Mouse (Mus musculus) urinary bladder, postnatal 10 days (tissue): ENCODE results near the gene Desi2.
A peak's percentile ranks its signal among the peaks of the same experiment; 100 is the strongest.
"Not testable (repeated sequence)": the region's sequence is repeated elsewhere in the genome, so short reads cannot be mapped to it uniquely, and the experiment has no call there.

Experiments used
- DNase-seq: peaks from one replicate; pipeline ENCODE4 v3.0.0; 2022; ENCODE audit warnings: low spot score

The Desi2 gene

DNA sequence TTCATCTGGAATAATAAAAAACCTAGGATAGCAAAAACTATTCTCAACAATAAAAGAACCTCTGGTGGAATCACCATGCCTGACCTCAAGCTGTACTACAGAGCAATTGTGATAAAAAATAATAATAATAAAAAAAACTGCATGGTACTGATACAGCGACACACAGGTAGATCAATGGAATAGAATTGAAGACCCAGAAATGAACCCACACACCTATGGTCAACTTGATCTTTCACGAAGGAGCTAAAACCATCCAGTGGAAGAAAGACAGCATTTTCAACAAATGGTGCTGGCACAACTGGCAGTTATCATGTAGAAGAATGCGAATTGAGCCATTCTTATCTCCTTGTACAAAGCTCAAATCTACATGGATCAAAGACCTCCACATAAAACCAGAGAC lies 78.2 kb downstream of the Desi2 start:
- not testable (repeated sequence) for DNase-seq

DNA sequence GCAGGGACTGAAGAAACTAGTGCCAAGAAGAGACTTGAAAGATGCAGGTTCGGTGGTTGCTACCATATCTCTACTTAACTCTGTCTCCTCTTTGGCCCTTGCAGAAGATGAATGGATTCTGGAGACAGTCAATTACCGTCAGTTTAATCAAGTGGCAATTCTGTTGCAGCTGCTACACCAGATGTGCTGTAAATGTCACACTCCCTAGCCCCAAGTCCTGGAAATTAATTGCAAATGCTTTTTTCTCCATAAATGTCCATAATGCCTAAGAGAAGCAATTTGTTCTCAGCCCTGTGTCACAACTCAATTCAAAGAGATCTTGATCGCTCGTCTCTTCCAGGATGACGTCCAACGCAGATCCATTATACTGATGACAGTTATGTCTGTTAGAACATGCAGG lies 83.4 kb downstream of the Desi2 start:
- DNase-seq = no peak

GRCm38 (mm10) chr1:178275174-178275730 lies 88.0 kb downstream of the Desi2 start:
- DNase-seq = no peak

- no peak for DNase-seq
Measured at GRCm38 (mm10) chr1:178275738-178276053, 88.5 kb downstream of the Desi2 start.

DNA sequence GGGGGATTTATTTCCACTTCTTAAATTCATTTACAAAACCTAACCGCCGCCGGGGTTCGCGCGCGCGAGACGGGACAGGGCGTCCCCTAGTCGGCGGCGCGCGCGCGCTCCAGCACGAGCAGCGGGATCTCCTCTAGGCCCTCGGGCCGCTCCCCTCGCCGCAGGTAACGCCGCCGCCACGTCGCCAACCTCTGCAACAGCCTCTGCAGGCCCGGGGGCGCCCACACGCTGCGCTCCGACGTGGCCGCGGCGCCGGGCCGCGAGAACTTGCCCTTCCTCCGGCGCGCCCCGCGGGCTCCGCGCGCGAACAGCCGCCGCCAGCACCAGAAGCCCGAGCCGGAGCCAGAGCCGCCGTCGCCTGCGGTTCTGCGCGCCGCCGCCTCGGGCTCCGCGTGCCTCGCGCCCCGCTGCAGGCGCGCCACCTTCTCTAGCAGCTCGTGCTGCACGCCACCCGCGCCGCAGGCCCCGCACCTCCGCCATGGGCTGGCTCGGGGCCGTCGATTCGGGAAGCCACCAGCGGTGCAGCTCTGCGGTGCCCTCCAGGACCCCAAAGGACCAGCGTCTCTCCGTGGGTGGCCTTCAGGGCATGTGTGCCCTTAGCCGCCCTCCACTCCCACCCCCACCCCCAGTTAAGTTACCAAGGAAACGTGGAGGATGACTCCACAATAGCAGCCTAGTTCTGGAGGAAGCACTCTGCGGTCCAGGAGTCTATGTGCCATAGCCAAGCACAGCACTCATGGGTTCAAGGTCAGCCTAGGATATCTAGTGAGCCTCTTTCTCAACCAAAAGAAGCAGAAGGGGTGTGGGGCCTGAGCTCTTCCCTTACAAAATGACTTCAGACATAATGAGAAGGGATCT lies 89.1 kb downstream of the Desi2 start:
- DNase-seq = peak; percentile 16

DNA sequence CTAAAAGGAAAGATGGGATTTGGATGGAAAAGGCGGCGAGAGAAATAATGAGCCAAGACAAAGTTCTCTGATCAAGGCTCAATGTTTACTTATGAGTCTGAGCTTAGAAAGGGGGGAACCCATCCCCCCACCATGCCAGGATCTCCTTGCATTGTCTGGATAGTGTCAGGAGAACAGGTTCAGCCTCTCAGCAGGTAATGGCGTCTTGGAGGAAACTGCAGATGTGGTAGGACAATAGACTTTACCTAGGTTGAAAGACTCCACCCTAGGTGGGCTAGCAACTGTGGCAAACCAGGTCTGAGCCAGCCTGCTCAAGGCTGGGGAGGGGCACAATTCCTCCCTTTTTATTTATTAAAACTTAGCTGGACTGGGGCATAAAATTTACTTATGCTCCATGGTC lies 96.1 kb downstream of the Desi2 start:
- DNase-seq = not testable (repeated sequence)

DNA sequence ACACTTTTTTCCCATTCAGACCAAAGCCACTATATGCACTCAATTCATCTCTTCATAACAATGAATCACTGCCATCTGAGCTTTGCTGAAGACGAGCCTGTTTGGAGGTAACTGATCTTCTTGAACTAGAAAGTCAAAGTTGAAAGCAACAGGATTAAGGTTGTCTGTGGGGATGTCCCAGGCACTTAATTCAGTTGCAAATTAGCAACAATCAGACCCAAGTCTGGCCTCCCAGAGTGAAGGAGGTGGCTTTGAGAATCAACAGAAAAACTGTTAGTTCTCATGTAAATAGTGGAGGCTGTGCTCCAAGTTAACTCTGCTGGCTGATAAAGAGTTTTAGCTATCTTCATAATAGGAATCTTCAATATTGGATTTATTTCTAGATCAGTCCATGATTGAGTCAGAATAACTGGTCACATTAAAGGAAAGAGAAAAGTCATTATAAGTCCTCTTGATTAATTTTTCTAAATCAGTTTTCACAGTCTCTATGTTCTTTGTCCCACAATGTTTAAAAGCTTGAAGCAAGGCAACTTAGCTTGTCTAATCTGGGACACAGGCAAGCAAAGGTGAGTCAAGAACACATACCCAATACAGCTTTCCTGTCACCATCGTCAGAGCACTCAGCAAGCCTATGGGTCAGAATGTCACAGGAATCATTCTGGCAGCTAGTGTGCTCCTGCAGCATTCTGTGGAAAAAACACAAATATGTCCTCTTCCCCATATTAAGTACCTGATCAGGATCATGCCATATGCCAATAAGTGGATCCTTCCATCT lies 96.9 kb downstream of the Desi2 start:
- no peak for DNase-seq

DNA sequence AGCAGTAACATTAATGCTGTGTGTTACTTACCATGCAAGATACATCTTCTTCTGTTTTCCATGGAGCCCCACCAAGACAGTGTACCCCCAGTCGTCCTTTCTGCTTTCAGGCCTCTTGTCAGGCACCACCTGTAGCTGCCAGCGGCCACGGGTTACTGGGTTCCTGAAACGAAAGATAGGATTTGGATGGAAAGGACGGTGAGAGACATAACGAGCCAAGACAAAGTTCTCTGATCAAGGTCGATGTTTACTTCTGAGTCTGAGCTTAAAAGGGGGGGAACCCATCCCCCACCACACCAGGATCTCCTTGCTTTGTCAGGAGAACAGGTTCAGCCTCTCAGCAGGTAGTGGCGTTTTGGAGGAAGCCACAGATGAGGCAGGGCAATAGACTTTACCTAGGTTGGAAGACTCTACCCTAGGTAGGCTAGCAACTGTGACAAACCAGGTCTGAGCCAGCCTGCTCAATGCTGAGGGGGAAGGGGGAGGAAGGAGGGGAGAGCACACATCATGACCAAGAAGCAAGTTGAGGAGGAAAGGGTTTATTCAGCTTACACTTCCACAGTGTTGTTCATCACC lies 100.5 kb downstream of the Desi2 start:
- no peak for DNase-seq

DNA sequence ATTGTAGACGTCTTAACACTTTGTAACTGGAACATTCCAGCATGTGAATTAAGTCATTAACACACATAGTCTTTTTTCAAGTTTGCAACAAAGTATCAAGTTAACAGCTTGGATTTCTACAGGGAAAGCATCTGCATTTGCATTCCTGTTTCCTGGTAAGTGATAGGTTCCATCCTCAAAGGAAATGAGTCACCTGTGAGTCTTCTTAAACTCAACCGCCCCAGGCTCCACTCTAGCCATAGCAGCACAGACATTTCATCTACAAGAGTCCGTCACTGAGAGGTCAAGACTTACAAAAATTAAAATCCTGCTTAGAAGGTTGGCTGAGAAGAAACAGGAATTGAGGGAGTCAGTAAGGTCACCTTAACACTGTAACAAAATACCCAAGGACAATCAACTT lies 104.5 kb downstream of the Desi2 start:
- DNase-seq = no peak

GRCm38 (mm10) chr1:178294051-178294450 lies 106.8 kb downstream of the Desi2 start:
- no peak for DNase-seq

DNA sequence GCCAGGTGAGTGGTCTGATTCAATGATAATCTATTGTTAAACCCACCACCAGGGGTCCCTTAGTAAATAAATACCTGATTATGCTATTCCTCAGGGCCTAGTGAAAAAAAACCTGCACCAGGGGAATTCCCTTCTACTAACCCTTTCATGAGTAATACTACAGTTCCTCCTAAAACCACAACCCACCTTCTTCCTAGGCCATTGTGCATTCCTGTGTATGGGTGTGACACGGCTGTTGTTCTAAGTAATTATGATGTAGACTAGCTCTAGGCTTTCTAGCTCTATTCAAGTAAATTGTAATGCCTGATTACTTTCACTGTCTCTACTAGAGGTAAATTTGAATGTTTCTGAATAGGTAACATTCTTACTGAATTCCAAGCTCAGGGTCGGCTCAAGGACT lies 114.0 kb downstream of the Desi2 start:
- not testable (repeated sequence) for DNase-seq

DNA sequence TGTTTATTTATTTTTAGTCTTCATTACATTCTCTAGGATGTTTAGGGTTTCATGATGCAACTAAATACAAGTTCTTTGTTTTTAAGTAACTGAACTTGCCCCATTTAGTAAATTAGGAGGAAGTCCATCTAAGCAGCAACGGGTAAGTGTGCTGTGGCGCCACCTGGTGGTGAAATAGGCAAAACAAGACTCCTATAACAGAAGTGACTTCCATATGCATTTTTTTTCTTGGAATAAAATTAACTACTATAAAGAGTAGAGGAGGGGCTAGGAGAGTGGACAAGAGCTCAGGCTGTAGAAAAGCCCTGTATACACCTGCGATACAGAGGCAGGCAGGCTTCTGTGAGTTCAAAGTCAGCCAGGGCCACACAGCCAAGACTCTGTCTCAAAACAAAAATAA lies 116.2 kb downstream of the Desi2 start:
- DNase-seq = peak; percentile 47
